Mouse (Mus musculus) G1E (cell line): ENCODE measurements at regions not wholly inside any gene's neighbourhood (a gene's known extent, or its start where the extent isn't known, plus 50 kb on each side); places are given as distances from the start of the nearest gene placed in this dataset.

Experiments
- ATAC-seq: 2 replicates; pipeline ENCODE4 v1.8.0; 2016; ENCODE audit warnings: mild to moderate bottlenecking; ENCODE audit not compliant: insufficient number of reproducible peaks, poor library complexity, low FRiP score, severe bottlenecking; ENCODE audit errors: extremely low read depth
- DNase-seq: peaks from one replicate; pipeline ENCODE4 v3.0.0; 2012; ENCODE audit warnings: low spot score
- H3K27me3 ChIP-seq: 2 replicates; pipeline ENCODE4 v1.6.1; 2012; ENCODE audit warnings: mild to moderate bottlenecking, low read length, inconsistent platforms; ENCODE audit not compliant: insufficient read depth
- H3K36me3 ChIP-seq: replicated peaks from 2 replicates; pipeline ENCODE3; 2012; ENCODE audit warnings: mild to moderate bottlenecking, inconsistent platforms
- H3K4me1 ChIP-seq: 2 replicates; pipeline ENCODE4 v1.6.1; 2012; ENCODE audit warnings: low read depth, low read length, inconsistent platforms, mixed read lengths; ENCODE audit not compliant: insufficient read depth
- H3K4me3 ChIP-seq: 2 replicates; pipeline ENCODE4 v1.5.1; 2012; ENCODE audit warnings: low read depth, mild to moderate bottlenecking, inconsistent platforms, low read length, moderate library complexity, mixed read lengths
- H3K9me3 ChIP-seq: replicated peaks from 2 replicates; pipeline ENCODE4 v1.6.1; 2012; ENCODE audit warnings: inconsistent platforms
- CTCF ChIP-seq: IDR thresholded peaks from 2 replicates; pipeline ENCODE4 v1.5.1; 2012; ENCODE audit warnings: low read depth, low read length, inconsistent platforms, mixed read lengths
- GATA1 ChIP-seq: IDR thresholded peaks from 2 replicates; pipeline ENCODE4 v1.6.1; 2012; ENCODE audit warnings: borderline replicate concordance, low read length, inconsistent platforms, mixed read lengths
- GATA2 ChIP-seq: IDR thresholded peaks from 2 replicates; pipeline ENCODE4 v1.6.1; 2012; ENCODE audit warnings: low read depth, low read length, inconsistent platforms, borderline replicate concordance
- POLR2AphosphoS5 ChIP-seq: IDR thresholded peaks from 2 replicates; pipeline ENCODE4 v1.6.1; 2012; ENCODE audit warnings: low read depth, low read length, inconsistent platforms; ENCODE audit not compliant: insufficient replicate concordance
- TAL1 ChIP-seq: conservative IDR thresholded peaks from 2 replicates; pipeline ENCODE4 v1.6.1; 2012; ENCODE audit warnings: low read depth, low read length, inconsistent platforms, mixed read lengths

DNA sequence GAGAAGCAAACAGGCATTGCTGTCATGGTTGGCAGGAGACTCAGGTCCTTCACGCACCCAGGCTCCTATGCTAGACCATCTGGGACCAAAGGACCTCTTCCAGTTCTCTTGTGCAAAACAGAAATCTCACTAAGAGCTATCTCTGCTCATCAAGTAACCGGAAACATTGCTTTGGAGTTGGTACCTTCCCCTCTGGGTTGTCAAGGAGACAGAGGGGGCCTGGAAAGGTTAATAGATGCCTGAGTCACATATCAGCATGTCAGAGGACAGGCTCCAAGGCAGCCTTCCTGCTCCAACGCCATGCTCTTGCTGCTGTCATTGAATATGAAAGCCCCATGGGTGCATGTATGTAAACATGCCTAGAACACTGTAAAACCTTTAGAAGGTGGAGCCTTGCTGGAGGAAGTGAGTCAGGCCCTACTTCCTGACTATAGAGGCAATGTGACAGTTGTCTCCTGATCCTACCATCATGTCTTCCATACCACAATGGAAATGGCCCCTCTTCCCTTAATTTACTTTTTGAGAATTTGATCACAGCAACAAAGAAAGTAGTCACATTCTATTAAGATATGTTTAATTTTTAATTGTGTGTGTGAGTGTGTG lies 103.8 kb downstream of the Hlx start:
- Histone ChIP-seq H3K36me3 (no peaks in the 10 kb centered on the region), H3K4me1 (peaks cover 49% of the 10 kb centered on the region), H3K27me3 (no peaks in the 10 kb centered on the region), H3K9me3 (no peaks in the 10 kb centered on the region), H3K4me3 (no peak overlapping the region)
- no peak for ATAC-seq
- DNase-seq, result no peak
- TF ChIP-seq GATA2 (no peak), POLR2AphosphoS5 (no peak), CTCF (no peak), TAL1 (no peak), GATA1 (no peak)

DNA sequence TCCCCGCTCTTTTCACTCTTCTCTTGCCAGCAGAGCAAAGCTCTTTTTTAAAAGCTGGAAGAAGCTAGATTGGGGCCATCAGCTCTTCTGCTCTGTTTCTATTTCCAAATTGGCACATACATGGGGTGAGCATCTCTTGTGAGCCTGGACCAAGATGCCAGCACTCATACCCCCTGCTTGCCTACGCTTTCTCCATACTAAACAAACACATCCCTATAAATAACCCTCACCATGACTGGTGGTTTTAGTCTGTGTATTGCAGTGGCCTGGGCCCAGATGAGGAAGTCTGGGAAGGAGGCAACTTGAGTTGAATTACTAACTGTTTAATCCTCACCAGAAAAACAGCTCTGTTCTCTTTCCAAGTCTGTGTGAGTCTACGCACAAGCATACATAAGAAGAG lies 110.0 kb downstream of the Hlx start:
- TF ChIP-seq GATA1 (no peak), TAL1 (no peak), GATA2 (no peak), CTCF (no peak), POLR2AphosphoS5 (no peak)
- peaks cover 31% of the 10 kb centered on the region for H3K4me1 ChIP-seq
- H3K4me3 ChIP-seq, result no peak overlapping the region
- peaks cover 4% of the 10 kb centered on the region; the same call in 1 of the 2 replicates for H3K27me3 ChIP-seq
- H3K9me3 ChIP-seq, result no peaks in the 10 kb centered on the region
- H3K36me3 ChIP-seq, result no peaks in the 10 kb centered on the region
- DNase-seq, result no peak
- ATAC-seq, result no peak

DNA sequence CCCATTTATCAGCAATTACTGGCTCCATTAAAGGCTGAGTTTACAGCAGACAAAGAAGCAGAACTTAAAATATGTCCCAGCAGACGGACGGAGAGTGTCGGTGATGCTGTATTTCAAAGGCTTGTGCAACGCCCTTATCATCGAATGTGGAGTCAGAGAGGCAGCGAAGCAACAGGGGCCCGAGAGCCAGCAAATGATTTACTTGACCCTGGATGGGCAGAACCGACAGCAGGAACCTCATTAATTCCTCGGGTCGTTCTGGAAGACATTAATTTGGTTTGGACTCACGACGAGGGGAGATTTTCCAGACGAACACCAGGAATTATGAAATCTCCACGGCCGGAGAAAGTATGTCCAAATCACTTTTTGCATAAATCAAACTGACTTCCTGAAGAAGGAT lies 110.5 kb downstream of the Hlx start:
- DNase-seq (no peak), ATAC-seq (no peak)
- Histone ChIP-seq H3K36me3 (no peaks in the 10 kb centered on the region), H3K4me1 (peaks cover 29% of the 10 kb centered on the region), H3K9me3 (no peaks in the 10 kb centered on the region), H3K27me3 (peaks cover 4% of the 10 kb centered on the region; the same call in 1 of the 2 replicates), H3K4me3 (no peak overlapping the region)
- no peak for TF ChIP-seq GATA2
- no peak for TF ChIP-seq TAL1
- TF ChIP-seq GATA1, result no peak
- TF ChIP-seq CTCF, result no peak

DNA sequence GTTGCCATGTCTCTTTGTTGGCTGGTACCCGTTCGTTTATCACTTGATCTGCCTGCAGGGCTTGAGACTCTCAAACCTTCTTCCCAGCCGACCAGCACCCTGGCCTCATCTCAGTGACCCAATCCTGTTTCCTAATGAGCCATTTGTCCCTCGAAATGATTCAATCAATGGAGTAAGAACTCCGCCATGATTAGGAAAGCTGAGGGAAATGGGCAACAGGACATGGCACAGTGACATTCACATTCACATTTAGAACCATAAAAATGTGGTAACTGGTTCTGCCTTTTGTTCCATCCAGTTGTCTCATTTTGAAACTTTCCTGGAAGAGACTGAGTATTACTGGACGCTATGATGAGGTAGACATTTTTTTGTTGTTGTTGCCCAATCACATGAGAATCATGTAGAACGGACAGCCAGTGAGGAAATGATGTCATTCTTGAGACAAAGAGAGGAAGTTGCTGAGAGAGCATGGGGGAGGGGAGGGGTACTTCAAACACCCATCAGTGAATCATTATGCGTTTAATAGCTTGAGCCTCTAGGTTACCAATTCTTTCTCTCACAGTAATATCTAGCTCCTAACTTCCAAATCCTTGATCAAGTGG lies 114.5 kb downstream of the Hlx start:
- Histone ChIP-seq H3K36me3 (no peaks in the 10 kb centered on the region), H3K4me1 (peaks cover 22% of the 10 kb centered on the region), H3K4me3 (no peak overlapping the region), H3K9me3 (peaks cover 3% of the 10 kb centered on the region; the same call in 1 of the 2 replicates), H3K27me3 (peaks cover 7% of the 10 kb centered on the region)
- ATAC-seq (no peak), DNase-seq (no peak)
- no peak for TF ChIP-seq GATA2
- TF ChIP-seq GATA1, result no peak
- no peak for TF ChIP-seq TAL1
- TF ChIP-seq CTCF, result no peak
- no peak for TF ChIP-seq POLR2AphosphoS5

DNA sequence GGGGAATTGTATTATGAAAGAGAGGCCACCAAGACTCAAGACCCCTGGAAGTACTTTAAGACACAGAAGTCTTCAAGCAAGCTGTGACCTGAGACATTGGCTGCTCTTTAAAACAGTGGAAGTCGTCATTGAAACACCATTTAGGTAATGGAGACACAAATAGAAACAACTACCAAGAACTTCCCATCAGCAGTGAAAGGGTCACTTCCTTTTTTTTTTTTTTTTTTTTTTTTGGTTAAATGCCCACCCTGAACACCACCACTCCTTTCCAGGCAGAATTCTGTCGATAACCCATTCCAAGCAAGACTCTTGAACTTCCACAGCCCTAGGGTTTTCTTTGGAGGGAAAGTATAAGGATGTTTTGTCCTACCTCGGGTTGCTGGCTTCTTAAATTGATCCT lies 116.4 kb downstream of the Hlx start:
- H3K36me3 ChIP-seq, result no peaks in the 10 kb centered on the region
- H3K27me3 ChIP-seq, result peaks cover 4% of the 10 kb centered on the region
- ATAC-seq (no peak), DNase-seq (no peak)
- peaks cover 3% of the 10 kb centered on the region; the same call in 1 of the 2 replicates for H3K9me3 ChIP-seq
- H3K4me1 ChIP-seq, result peaks cover 24% of the 10 kb centered on the region
- no peak overlapping the region for H3K4me3 ChIP-seq
- no peak for TF ChIP-seq GATA2
- no peak for TF ChIP-seq TAL1
- TF ChIP-seq GATA1, result no peak
- TF ChIP-seq POLR2AphosphoS5, result no peak
- TF ChIP-seq CTCF, result no peak

DNA sequence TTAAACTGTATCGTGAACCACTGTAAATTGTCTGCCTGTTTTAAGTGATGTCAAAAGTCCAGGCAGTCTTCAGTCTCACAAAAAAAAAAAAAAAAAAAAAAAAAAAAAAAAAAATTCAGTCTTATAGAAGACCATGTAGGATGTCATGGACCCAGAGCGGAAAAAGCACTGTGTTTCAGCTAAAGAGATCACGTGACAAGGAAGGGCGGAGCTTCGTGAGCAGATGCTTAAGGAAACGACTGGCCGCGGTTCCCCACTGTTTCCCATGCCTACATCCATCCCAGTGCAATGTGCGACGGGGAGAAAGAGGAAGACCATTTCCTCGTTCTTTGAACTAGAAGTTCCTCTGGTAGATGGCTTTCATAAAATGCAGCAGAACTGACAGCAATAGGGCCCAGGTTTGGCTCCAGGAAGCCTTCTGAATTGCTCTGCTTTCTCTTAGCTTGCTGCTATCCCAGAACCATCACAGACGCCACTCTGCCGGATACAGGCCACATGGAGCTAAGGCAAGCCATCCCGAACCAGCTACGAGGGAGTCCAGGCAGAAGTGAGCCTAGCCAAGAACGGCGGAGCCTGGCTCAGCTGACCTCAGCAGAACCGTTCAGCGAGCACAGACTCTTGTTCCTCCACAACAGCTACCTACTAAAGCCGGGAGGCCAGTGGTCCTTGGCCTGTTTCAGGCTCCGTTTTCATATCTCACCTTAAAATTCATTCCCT lies 117.6 kb downstream of the Hlx start:
- no peak for ATAC-seq
- H3K9me3 ChIP-seq, result peaks cover 3% of the 10 kb centered on the region; the same call in 1 of the 2 replicates
- H3K4me1 ChIP-seq, result peaks cover 15% of the 10 kb centered on the region
- H3K4me3 ChIP-seq, result no peak overlapping the region
- peaks cover 3% of the 10 kb centered on the region; the same call in 1 of the 2 replicates for H3K27me3 ChIP-seq
- no peaks in the 10 kb centered on the region for H3K36me3 ChIP-seq
- no peak for TF ChIP-seq POLR2AphosphoS5
- TF ChIP-seq CTCF, result no peak
- no peak for TF ChIP-seq GATA1
- no peak for TF ChIP-seq GATA2
- TF ChIP-seq TAL1, result no peak
- DNase-seq, result no peak
